Mouse (Mus musculus): Measurements from ENCODE around the gene Ppp1r36.

DNA sequence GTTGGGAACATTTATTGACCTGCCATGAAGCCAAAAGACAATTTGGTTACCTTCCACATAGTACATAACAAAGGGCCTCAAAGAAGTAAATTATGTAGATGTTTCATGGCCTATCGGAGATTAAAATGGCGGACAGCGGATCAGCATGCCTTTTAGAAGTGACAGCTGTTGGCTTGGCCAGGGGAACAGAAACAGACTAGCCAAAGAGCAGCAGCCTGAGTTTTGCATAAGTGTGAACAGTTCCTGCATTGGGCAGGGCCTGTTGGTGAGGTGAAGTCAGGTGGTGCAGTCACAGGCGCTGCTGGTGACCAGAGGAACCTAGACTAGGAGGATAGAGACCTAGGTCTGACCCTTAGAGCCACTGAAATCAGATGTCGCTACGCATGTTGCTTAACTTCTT lies 40.3 kb upstream of the Ppp1r36 start:
- TF ChIP-seq CTCF (IDR thresholded peaks at IDR 0.05; ENCODE audit: control insufficient read depth, insufficient read depth, low read length) (no peak), POLR2A (IDR thresholded peaks at IDR 0.05; ENCODE audit: borderline replicate concordance, control insufficient read depth, low read depth, low read length) (no peak)

All from bone marrow, adult 2 months (tissue).